Mouse (Mus musculus) midbrain, postnatal 0 days (tissue): ENCODE measurements around the gene Wwox. TPM values are rescaled to one million over a fixed set of nuclear protein-coding genes. Genes with fewer than 3 reads are reported as not detected.

Source experiments
- ATAC-seq: fragments of 200-750 bp; cut with Nextera tagmentation; 2 replicates; pipeline ENCODE4 v1.8.0; 2017; ENCODE audit warnings: moderate number of reproducible peaks, mild to moderate bottlenecking, moderate TSS enrichment, moderate library complexity; ENCODE audit not compliant: low FRiP score
- DNase-seq: peaks from one replicate; pipeline ENCODE4 v3.0.0-alpha.2; 2015; ENCODE audit warnings: low spot score
- H3K27ac ChIP-seq: fragments of 300-500 bp; sonication (generic); 2 replicates; pipeline ENCODE4 v1.5.1; 2014; ENCODE audit warnings: low read depth, mild to moderate bottlenecking, low read length, mixed read lengths
- H3K27me3 ChIP-seq: fragments of 300-500 bp; sonication (generic); 2 replicates; pipeline ENCODE4 v1.6.1; 2014; ENCODE audit warnings: low read length, control low read depth, mixed read lengths; ENCODE audit not compliant: insufficient read depth
- H3K36me3 ChIP-seq: fragments of 300-500 bp; sonication (generic); 2 replicates; pipeline ENCODE4 v1.6.1; 2014; ENCODE audit warnings: low read length, control low read depth, mixed read lengths; ENCODE audit not compliant: insufficient read depth
- H3K4me1 ChIP-seq: fragments of 300-500 bp; sonication (generic); 2 replicates; pipeline ENCODE4 v1.6.1; 2014; ENCODE audit warnings: mild to moderate bottlenecking, control low read depth, antibody characterized with exemption, low read length, mixed read lengths; ENCODE audit not compliant: insufficient read depth
- H3K4me2 ChIP-seq: fragments of 300-500 bp; sonication (generic); 2 replicates; pipeline ENCODE4 v1.6.1; 2014; ENCODE audit warnings: low read depth, mild to moderate bottlenecking, low read length, mixed read lengths; ENCODE audit not compliant: poor library complexity, severe bottlenecking
- H3K4me3 ChIP-seq: fragments of 300-500 bp; sonication (generic); 2 replicates; pipeline ENCODE4 v1.5.1; 2014; ENCODE audit warnings: low read depth, mild to moderate bottlenecking, low read length, moderate library complexity
- H3K9ac ChIP-seq: fragments of 300-500 bp; sonication (generic); replicated peaks from 2 replicates; pipeline ENCODE4 v1.6.1; 2014; ENCODE audit warnings: mild to moderate bottlenecking, low read length, moderate library complexity, mixed read lengths; ENCODE audit not compliant: poor library complexity, severe bottlenecking
- H3K9me3 ChIP-seq: fragments of 300-500 bp; sonication (generic); 2 replicates; pipeline ENCODE4 v1.6.1; 2016; ENCODE audit warnings: low read length, control low read depth
- CTCF ChIP-seq: IDR thresholded peaks from 2 replicates; pipeline ENCODE4 v1.5.1; 2016; ENCODE audit warnings: antibody characterized with exemption, mild to moderate bottlenecking
- WGBS: fragments of 180-500 bp; shearing (Covaris S2); extraction: QIAGEN DNeasy Blood & Tissue Kit; methylation state at CpG from one replicate; pipeline ENCODE4 v1.1.7; 2014; 5-methylcytosine and 5-hydroxymethylcytosine counted together
- polyA plus RNA-seq: library from polyadenylated mRNA; unstranded; fragments of >200 nt; fragmentation: Nextera tagmentation; extraction: Ambion mirVana; gene quantifications from 2 replicates; pipeline ENCODE4 v1.2.1, GENCODE M21; 2015
- total RNA-seq: library from RNA; depleted of rRNA; stranded (reverse); fragments of >200 nt; gene quantifications from 2 replicates; pipeline ENCODE4 v1.2.3, GENCODE M21; 2014

Wwox gene
- total and polyA plus RNA-seq, 2 experiments from 2014 or later = 15.4 to 17.2 TPM

DNA sequence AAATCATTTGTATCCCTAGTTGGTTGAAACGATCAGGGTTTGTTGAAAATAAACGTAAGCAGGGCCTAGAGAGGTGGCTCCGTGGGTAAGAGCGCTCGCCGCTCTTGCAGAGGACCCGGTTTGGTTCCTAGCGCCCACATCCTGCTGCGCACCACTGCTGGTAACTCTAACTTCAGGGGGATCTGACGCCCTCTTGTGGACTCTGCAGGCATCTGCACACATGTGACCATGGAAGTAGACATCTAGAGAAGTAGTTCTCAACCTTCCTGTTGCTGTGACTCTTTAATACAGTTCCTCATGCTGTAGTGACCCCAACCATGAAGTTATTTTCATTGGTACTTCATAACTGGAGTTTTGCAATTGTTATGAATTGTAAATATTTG lies 29.7 kb downstream of the Wwox start:
- no peaks in the 10 kb centered on the region for H3K27me3 ChIP-seq
- no peak overlapping the region for H3K27ac ChIP-seq
- H3K9ac ChIP-seq = no peak overlapping the region
- no peak for DNase-seq
- H3K4me3 ChIP-seq = no peak overlapping the region
- H3K36me3 ChIP-seq = no peaks in the 10 kb centered on the region
- peak; percentile 38 for TF ChIP-seq CTCF
- no peaks in the 10 kb centered on the region for H3K9me3 ChIP-seq
- no peak for ATAC-seq
- H3K4me2 ChIP-seq = no peak overlapping the region
- 91% methylated on average over 10 of the region's 10 CpGs for WGBS
- H3K4me1 ChIP-seq = no peaks in the 10 kb centered on the region

GRCm38 (mm10) chr8:114473546-114473945 lies 34.1 kb downstream of the Wwox start:
- ATAC-seq = no peak
- 81% methylated on average over 11 of the region's 11 CpGs for WGBS

DNA sequence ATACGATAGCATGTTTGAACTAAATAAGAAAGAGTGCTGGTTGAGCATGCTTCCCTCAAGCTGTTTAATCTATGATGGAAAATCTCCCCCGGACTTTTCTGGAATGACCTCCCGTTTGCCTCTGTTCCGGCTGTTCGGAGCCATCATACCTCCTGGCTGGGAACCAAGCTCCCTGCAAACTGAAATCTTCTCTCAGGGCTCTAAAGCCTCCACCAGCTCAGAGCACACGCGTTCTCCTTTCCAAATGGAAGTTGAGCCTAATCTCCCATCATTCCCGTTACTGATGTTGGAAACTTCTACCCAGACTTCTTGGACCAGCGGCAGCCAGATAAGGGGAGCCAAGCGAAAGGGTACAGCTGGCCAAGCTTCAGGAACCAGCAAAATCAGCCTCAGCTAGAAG lies 37.5 kb downstream of the Wwox start:
- Histone ChIP-seq H3K9ac (no peak overlapping the region), H3K9me3 (no peaks in the 10 kb centered on the region), H3K4me2 (no peak overlapping the region), H3K4me3 (no peak overlapping the region), H3K4me1 (no peaks in the 10 kb centered on the region), H3K27ac (no peak overlapping the region), H3K27me3 (no peaks in the 10 kb centered on the region; the same call in none of the 2 replicates), H3K36me3 (no peaks in the 10 kb centered on the region)
- 81% methylated on average over 10 of the region's 10 CpGs for WGBS
- no peak for TF ChIP-seq CTCF
- no peak for DNase-seq
- no peak for ATAC-seq

More at GRCm38 (mm10) chr8:114473546-114473945, 34.1 kb downstream of the Wwox start:
- TF ChIP-seq CTCF = no peak
- H3K4me1 ChIP-seq = no peaks in the 10 kb centered on the region
- no peak overlapping the region for H3K9ac ChIP-seq
- H3K36me3 ChIP-seq = no peaks in the 10 kb centered on the region
- DNase-seq = no peak
- H3K9me3 ChIP-seq = no peaks in the 10 kb centered on the region
- no peak overlapping the region for H3K27ac ChIP-seq
- H3K4me3 ChIP-seq = no peak overlapping the region
- H3K27me3 ChIP-seq = no peaks in the 10 kb centered on the region
- no peak overlapping the region for H3K4me2 ChIP-seq

GRCm38 (mm10) chr8:114477790-114478189 lies 38.3 kb downstream of the Wwox start:
- no peaks in the 10 kb centered on the region for H3K9me3 ChIP-seq
- H3K4me2 ChIP-seq = no peak overlapping the region
- no peak overlapping the region for H3K27ac ChIP-seq
- no peak for ATAC-seq
- no peak overlapping the region for H3K4me3 ChIP-seq
- H3K27me3 ChIP-seq = no peaks in the 10 kb centered on the region; the same call in none of the 2 replicates
- no peaks in the 10 kb centered on the region for H3K4me1 ChIP-seq
- H3K36me3 ChIP-seq = no peaks in the 10 kb centered on the region
- WGBS = 84% methylated on average over 8 of the region's 8 CpGs
- DNase-seq = no peak
- no peak for TF ChIP-seq CTCF
- no peak overlapping the region for H3K9ac ChIP-seq

GRCm38 (mm10) chr8:114479749-114480148 lies 40.3 kb downstream of the Wwox start:
- Histone ChIP-seq H3K9me3 (no peaks in the 10 kb centered on the region), H3K9ac (no peak overlapping the region), H3K4me1 (no peaks in the 10 kb centered on the region), H3K36me3 (no peaks in the 10 kb centered on the region), H3K27me3 (no peaks in the 10 kb centered on the region; the same call in none of the 2 replicates), H3K4me2 (no peak overlapping the region), H3K27ac (no peak overlapping the region), H3K4me3 (no peak overlapping the region)
- ATAC-seq (no peak), DNase-seq (no peak)
- WGBS = 60% methylated on average over 8 of the region's 8 CpGs
- TF ChIP-seq CTCF = no peak

DNA sequence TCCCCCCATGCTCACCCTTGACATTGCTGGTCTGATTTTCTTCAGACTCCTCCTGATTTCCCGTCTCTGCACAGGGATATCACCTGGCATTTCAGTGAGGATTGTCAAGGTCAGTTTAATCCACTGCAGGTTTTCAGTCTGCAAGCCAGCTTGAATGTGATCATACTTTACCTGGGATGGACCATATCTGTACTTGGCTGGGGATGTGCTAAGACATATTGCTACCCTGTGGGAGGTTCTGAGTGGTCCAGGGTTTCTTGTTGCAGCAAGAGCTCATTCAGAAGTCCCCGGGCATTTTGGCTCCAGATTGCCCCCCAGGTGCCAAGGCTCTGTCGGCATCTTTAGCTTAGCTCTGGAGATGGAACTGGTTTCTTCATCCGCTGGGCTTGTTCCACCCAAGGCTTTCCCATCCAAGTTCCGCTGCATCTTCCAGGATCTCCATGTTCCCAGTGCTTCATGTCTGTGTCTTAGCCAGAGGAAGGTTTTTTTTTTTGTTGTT lies 52.3 kb downstream of the Wwox start:
- Histone ChIP-seq H3K4me1 (no peaks in the 10 kb centered on the region), H3K27ac (no peak overlapping the region)
- 87% methylated on average over 5 of the region's 5 CpGs for WGBS

More for the DNA sequence above, 52.3 kb downstream of the Wwox start:
- Histone ChIP-seq H3K9ac (no peak overlapping the region), H3K9me3 (no peaks in the 10 kb centered on the region), H3K27me3 (no peaks in the 10 kb centered on the region), H3K4me3 (no peak overlapping the region), H3K4me2 (no peak overlapping the region), H3K36me3 (no peaks in the 10 kb centered on the region)
- DNase-seq = no peak
- ATAC-seq = no peak
- TF ChIP-seq CTCF = no peak
